In the genomic region with DNA sequence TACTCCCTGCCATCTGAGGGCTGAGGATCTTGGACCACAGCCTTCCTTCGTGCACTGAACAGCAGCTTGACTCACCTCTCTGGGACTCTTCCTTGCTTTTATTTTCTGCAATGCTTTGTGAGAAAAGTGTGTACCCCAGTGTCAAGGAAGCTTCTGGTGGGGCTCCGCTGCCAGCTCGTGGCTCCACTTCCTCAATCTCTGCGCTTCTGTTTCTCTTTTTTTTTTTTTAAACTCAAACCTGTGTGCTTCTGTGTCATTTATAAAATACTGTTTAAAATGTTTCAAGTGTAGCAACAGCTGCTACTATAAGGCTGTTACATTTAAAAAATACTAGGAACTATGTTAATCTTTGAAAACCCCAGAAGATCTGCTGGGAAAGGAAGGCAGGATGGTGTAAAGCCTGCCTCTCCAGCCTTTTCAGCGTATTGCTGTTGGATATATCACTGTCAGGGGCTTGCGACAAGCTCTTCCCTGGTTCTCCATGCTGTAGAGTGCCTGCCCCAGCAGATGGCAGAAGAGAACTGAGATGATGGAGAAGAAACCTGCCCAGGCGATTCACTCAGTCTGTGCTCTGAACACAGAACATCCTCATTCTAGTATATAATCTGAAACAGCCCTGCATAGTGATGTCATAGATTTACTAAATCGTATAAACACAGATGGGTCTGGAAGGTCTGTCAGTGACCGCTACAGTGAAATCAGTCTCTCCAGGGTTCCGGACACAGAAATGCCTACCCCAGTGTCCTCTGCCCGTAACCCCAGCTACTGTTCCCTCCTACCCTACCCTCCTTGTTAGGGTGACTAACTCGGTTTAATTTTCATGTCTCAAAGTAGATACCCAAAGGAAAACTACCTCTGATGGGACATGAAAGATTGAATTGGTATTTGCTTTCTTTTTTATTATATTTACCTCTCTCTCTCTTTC, we compare ENCODE assay signal across 8 mouse cellular contexts.
DNase-seq lines count a peak whose midpoint lies in the region; ATAC-seq lines count a peak whose summit lies in the region.

No protein-coding gene starts in this region.

- H3K27me3 ChIP-seq in hindbrain, embryonic 14.5 days (ENCODE audit: control insufficient read depth, insufficient read depth, low read length) = no peaks in the 10 kb centered on the region

- H3K27ac ChIP-seq in hindbrain, embryonic 14.5 days = no peak overlapping the region

- no peak overlapping the region for H3K4me3 ChIP-seq in hindbrain, embryonic 14.5 days (replicated peaks; ENCODE audit: low read length)

- no peaks in the 10 kb centered on the region for H3K36me3 ChIP-seq in hindbrain, embryonic 14.5 days (replicated peaks; ENCODE audit: control insufficient read depth, insufficient read depth)

- 58% methylated on average over 12 of the region's 12 CpGs for WGBS in hindbrain, embryonic 14.5 days

- DNase-seq in MN1 (ENCODE audit: low spot score) = peak; percentile 88
- DNase-seq in cerebellum, postnatal 14 days = peak; percentile 92 to 93
- DNase-seq in frontal cortex, postnatal 36 days (ENCODE audit: low spot score in 2 of 2) = peak; percentile 80 to 89
- DNase-seq in hindbrain, embryonic 14.5 days (ENCODE audit: low spot score) = peak; percentile 82
- DNase-seq in layer of hippocampus, postnatal 25 days (ENCODE audit: extremely low spot score in 1 of 2, low spot score in 1 of 2) = peak; percentile 64 to 88
- peak; percentile 89 for DNase-seq in lung, postnatal 14 days
- peak; percentile 78 for DNase-seq in ovary, postnatal 36 days (ENCODE audit: low spot score)
- peak; percentile 65 to 78 for DNase-seq in thymus, postnatal 10 days (ENCODE audit: low spot score in 2 of 2)

- no peaks in the 10 kb centered on the region; the same call in 1 of the 2 replicates for H3K4me1 ChIP-seq in hindbrain, embryonic 14.5 days (replicated peaks; ENCODE audit: control insufficient read depth, insufficient read depth, low read length)

- ATAC-seq in hindbrain, embryonic 14.5 days (ENCODE audit: low FRiP score) = peak; percentile 85

- no peaks in the 10 kb centered on the region for H3K9me3 ChIP-seq in hindbrain, embryonic 14.5 days (ENCODE audit: control insufficient read depth, low read length)

- H3K9ac ChIP-seq in hindbrain, embryonic 14.5 days = no peak overlapping the region

- no peak overlapping the region for H3K4me2 ChIP-seq in hindbrain, embryonic 14.5 days (replicated peaks)
